Mouse (Mus musculus) midbrain, embryonic 11.5 days (tissue): ENCODE results near the gene Tpst2. TPM values are rescaled to one million over a fixed set of nuclear protein-coding genes. Genes with fewer than 3 reads are reported as not detected.

Source experiments
- ATAC-seq: fragments of 200-750 bp; cut with Nextera tagmentation; 2 replicates; pipeline ENCODE4 v1.8.0; 2017; ENCODE audit warnings: moderate TSS enrichment, moderate library complexity; ENCODE audit not compliant: low FRiP score
- DNase-seq: peaks from one replicate; pipeline ENCODE4 v3.0.0; 2015; ENCODE audit warnings: low spot score; ENCODE audit errors: missing footprints
- H3K27ac ChIP-seq: fragments of 300-500 bp; sonication (generic); 2 replicates; pipeline ENCODE4 v1.5.1; 2014; ENCODE audit warnings: low read depth, low read length
- H3K27me3 ChIP-seq: fragments of 300-500 bp; sonication (generic); 2 replicates; pipeline ENCODE4 v1.6.1; 2014; ENCODE audit warnings: mild to moderate bottlenecking, low read length, moderate library complexity, mixed read lengths; ENCODE audit not compliant: control insufficient read depth, insufficient read depth
- H3K36me3 ChIP-seq: fragments of 300-500 bp; sonication (generic); 2 replicates; pipeline ENCODE4 v1.6.1; 2014; ENCODE audit warnings: mild to moderate bottlenecking, low read length, moderate library complexity, mixed read lengths; ENCODE audit not compliant: control insufficient read depth, insufficient read depth
- H3K4me1 ChIP-seq: fragments of 300-500 bp; sonication (generic); 2 replicates; pipeline ENCODE4 v1.6.1; 2014; ENCODE audit warnings: low read length; ENCODE audit not compliant: control insufficient read depth, insufficient read depth
- H3K4me2 ChIP-seq: fragments of 300-500 bp; sonication (generic); 2 replicates; pipeline ENCODE4 v1.6.1; 2014; ENCODE audit warnings: mild to moderate bottlenecking, moderate library complexity
- H3K4me3 ChIP-seq: fragments of 300-500 bp; sonication (generic); 2 replicates; pipeline ENCODE4 v1.5.1; 2014; ENCODE audit warnings: low read depth, low read length
- H3K9ac ChIP-seq: fragments of 300-500 bp; sonication (generic); 2 replicates; pipeline ENCODE4 v1.6.1; 2014; ENCODE audit warnings: low read length
- H3K9me3 ChIP-seq: fragments of 300-500 bp; sonication (generic); 2 replicates; pipeline ENCODE4 v1.6.1; 2016; ENCODE audit warnings: low read length; ENCODE audit not compliant: control insufficient read depth
- WGBS: fragments of 180-500 bp; shearing (Covaris S2); extraction: QIAGEN DNeasy Blood & Tissue Kit; methylation state at CpG from one replicate; pipeline ENCODE4 v1.1.7; 2014; 5-methylcytosine and 5-hydroxymethylcytosine counted together
- polyA plus RNA-seq: library from polyadenylated mRNA; unstranded; fragments of >200 nt; fragmentation: Nextera tagmentation; extraction: Ambion mirVana; gene quantifications from 2 replicates; pipeline ENCODE4 v1.2.1, GENCODE M21; 2014

The Tpst2 gene
- polyA plus RNA-seq, 1 experiment from 2014 or later = 33.5 TPM

DNA sequence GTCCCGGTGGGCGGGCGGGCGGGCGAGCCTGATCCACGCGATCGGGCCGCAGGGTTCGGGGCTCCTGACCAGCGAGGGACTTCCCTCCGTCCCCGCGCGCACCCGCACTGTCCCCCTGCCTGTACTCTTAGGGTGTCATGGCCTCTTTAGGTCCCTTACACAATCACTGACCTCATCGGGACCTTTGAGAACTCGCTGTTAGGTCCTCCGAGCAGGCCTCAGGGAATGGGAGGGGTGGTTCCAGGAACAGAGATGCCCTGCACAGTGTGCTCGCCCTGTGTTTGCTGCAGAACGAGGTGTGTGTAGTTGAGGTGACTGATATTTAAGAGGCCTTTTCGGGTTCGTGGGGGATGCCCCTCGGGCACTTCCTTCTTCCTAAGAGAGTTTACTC, 66.7 kb downstream of the Tpst2 start:
- DNase-seq (no peak), ATAC-seq (peak; percentile 77)
- peak overlapping the region; percentile 86 for H3K9ac ChIP-seq
- H3K4me2 ChIP-seq = peak overlapping the region; percentile 72
- H3K4me1 ChIP-seq = peaks cover 17% of the 10 kb centered on the region
- H3K27me3 ChIP-seq = no peaks in the 10 kb centered on the region
- H3K36me3 ChIP-seq = no peaks in the 10 kb centered on the region; the same call in 1 of the 2 replicates
- no peaks in the 10 kb centered on the region for H3K9me3 ChIP-seq
- peak overlapping the region; percentile 89 for H3K4me3 ChIP-seq
- H3K27ac ChIP-seq = peak overlapping the region; percentile 6; the same call in 1 of the 2 replicates
- under 1% methylated on average over 24 of the region's 24 CpGs for WGBS

DNA sequence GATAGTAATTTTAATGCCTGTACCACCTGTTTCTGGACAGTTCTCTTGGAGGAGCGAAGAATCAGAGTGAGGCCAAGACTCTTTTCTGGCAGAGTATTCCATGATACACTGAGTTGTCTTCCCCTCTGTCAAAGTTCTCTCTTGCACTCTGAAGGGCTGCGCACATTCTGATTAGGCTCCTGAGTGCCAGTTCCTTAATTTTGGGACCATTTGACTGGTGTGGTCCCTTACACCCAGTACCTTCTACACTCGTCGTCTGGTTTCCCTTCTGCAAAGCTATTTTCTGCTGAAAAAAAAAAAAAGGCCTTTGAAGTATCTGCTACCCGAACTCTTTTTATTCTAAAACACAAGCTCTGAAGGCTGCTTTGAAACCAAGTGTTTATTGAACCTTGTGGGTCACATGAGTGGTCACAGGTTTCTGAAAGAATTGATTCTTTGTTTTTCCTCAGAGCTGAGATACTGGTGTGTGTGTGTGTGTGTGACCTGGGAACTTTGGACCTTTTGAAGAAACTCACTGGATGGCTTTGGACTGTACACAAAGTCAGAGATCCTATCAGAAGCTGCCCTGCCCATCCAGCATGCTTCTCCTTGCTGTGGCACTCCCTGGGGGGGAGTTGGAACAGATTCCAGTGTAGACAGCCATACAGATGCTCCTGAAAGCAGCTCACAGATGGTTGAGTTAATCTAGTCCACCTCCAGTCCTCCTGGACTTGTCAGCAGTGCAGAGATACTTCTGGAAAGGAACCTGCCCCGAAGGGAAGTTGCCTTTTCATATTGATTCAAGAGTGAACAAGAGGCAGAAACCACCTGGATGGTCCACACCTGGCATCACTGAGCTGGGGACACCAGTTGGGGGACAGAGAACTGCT, 67.8 kb downstream of the Tpst2 start:
- no peak for ATAC-seq
- no peak overlapping the region for H3K27ac ChIP-seq
- peaks cover 17% of the 10 kb centered on the region for H3K4me1 ChIP-seq
- H3K9ac ChIP-seq = no peak overlapping the region
- no peaks in the 10 kb centered on the region for H3K27me3 ChIP-seq
- no peak overlapping the region for H3K4me3 ChIP-seq
- no peak overlapping the region for H3K4me2 ChIP-seq
- no peaks in the 10 kb centered on the region for H3K9me3 ChIP-seq
- H3K36me3 ChIP-seq = no peaks in the 10 kb centered on the region
- 86% methylated on average over 6 of the region's 6 CpGs for WGBS
- no peak for DNase-seq

DNA sequence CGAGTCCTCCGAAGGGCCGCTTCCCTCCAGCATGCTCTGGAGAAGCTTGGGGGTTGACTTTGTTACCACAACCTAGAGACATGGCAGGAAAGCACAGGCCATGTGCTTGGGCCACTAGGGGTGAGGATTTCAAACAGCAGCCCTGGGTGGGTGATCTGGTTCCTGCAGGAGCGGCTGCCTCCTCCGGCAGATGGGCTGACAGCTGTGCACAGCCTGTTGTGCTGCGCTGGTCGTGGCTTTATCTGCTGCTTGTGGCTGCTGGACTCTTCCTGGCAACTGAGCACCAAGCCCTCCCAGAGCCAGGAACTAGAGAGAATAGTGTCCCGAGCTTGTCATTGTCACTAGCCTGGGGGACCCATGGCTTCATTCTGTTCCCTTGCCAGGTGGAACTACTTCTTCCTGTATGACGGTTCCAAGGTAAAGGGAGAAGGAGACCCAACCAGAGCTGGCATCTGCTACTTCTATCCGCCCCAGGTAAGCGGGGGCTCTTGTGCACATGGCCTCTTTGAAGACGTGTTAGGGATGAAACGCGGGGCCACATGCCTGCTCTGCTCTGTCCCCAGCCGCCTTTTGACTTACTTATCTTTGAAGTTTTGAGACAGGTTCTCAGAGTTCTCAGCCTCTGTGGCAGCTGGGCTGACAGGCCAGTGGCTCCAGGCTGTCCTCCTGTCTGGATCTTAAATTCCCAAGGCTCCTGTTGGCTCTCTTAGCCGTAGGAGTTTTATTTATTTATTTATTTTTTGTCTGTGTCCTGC, 69.9 kb downstream of the Tpst2 start:
- no peak for ATAC-seq
- Histone ChIP-seq H3K4me2 (no peak overlapping the region), H3K36me3 (no peaks in the 10 kb centered on the region; the same call in 1 of the 2 replicates), H3K9ac (no peak overlapping the region), H3K27ac (no peak overlapping the region), H3K27me3 (no peaks in the 10 kb centered on the region), H3K4me1 (peaks cover 17% of the 10 kb centered on the region), H3K9me3 (no peaks in the 10 kb centered on the region), H3K4me3 (no peak overlapping the region)
- no peak for DNase-seq
- 89% methylated on average over 16 of the region's 16 CpGs for WGBS

DNA sequence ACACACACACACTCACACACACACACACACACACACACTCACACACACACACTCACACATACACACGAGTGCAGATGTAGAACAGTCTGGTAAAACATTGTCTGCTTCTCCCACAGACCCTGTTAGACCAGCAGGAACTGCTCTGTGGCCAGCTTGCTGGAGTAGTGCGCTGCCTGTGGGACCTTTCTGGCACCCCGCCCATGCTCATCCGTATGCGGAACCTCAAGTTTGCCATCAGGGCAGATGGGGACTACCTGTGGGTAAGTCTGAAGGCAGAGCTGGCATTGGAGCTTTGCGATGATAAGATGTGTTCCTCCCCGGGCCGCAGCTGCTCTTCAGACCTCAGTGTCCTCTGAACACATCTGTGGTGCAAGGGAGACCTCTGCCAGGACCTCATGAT, 72.7 kb downstream of the Tpst2 start:
- no peak for ATAC-seq

DNA sequence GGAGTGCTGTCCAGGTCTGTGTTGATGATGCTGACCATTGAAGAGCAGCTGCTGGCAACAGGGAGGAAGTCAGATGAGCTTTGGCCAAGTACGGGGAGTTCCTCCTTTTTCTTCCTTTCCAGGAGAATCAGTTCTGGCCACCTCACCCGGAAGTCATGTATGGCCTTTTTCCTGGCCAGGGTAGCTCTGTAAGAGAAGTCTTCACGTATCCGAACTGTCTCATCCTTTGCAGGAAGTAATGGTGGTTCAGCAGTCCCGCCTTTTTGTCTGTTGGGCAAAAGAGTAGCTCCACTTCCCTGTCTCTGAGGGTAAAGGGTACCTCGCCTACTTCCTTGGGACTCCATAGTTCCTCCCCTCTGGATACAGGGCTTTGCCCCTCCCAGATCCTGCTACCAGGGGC, 79.0 kb downstream of the Tpst2 start:
- no peak overlapping the region for H3K9ac ChIP-seq
- H3K9me3 ChIP-seq = no peaks in the 10 kb centered on the region
- ATAC-seq = no peak
- no peak overlapping the region for H3K4me3 ChIP-seq
- no peaks in the 10 kb centered on the region; the same call in 1 of the 2 replicates for H3K36me3 ChIP-seq
- H3K4me2 ChIP-seq = no peak overlapping the region
- DNase-seq = no peak
- no peak overlapping the region for H3K27ac ChIP-seq
- H3K27me3 ChIP-seq = no peaks in the 10 kb centered on the region
- no peaks in the 10 kb centered on the region for H3K4me1 ChIP-seq
- 88% methylated on average over 6 of the region's 6 CpGs for WGBS

More for the DNA sequence above, 72.7 kb downstream of the Tpst2 start:
- Histone ChIP-seq H3K4me1 (peaks cover 2% of the 10 kb centered on the region; the same call in 1 of the 2 replicates), H3K4me2 (no peak overlapping the region), H3K27me3 (no peaks in the 10 kb centered on the region), H3K9me3 (no peaks in the 10 kb centered on the region), H3K9ac (no peak overlapping the region), H3K27ac (no peak overlapping the region), H3K36me3 (no peaks in the 10 kb centered on the region; the same call in none of the 2 replicates), H3K4me3 (no peak overlapping the region)
- no peak for DNase-seq
- 93% methylated on average over 8 of the region's 8 CpGs for WGBS

DNA sequence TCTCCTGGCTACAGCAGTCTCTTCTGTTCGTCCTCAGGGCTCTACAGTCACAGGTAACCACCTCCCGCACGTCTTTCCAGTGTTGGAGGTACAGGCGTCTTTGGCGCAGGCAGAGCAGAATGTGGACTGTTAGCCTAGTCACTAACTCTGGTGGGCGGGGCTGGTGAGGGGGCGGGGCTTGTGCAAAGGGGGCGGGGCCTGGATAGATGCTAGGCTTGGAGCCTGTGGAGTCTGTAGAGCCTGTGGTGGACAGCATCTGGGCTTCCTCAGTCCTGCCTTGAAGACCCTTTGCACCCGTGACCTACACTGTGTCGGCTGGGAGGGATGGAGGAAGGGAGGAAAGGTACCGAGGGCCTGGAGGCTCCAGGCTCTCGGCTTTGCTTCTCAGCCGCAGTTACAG, 79.4 kb downstream of the Tpst2 start, which contains the start of gene Gm6583:
Gene Gm6583 (minus strand): TSS at position 124 of the 400 bp plus-strand sequence.
- WGBS = 71% methylated on average over 12 of the region's 13 CpGs
- H3K36me3 ChIP-seq = no peaks in the 10 kb centered on the region; the same call in 1 of the 2 replicates
- ATAC-seq = no peak
- H3K27me3 ChIP-seq = no peaks in the 10 kb centered on the region
- no peak within 1 kb of the TSS for H3K9ac ChIP-seq
- no peak within 1 kb of the TSS for H3K4me3 ChIP-seq
- no peaks in the 10 kb centered on the region for H3K9me3 ChIP-seq
- H3K27ac ChIP-seq = no peak within 1 kb of the TSS
- H3K4me1 ChIP-seq = no peaks in the 10 kb centered on the region
- DNase-seq = no peak
- no peak within 1 kb of the TSS for H3K4me2 ChIP-seq

DNA sequence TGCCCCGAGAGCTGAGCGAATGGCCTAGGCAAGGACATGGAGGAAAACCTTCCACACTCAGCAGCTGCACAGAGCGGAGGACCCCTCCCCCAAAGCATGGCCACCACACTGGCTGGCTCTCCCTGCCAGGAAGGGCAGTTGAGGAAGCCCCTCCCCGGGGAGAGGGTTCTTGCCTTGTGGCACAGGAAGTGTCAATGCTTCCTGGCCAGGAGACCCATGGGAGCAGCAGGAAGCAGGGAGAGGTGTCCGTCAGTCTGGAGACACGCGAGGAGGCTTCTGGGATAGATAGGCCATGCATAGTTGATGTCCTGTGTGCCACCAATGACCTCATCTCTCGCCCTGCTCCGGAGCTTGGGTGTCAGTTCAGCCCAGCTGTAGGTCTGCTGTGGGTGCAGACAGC, 79.8 kb downstream of the Tpst2 start:
- no peak overlapping the region for H3K4me2 ChIP-seq
- DNase-seq (no peak), ATAC-seq (no peak)
- no peaks in the 10 kb centered on the region for H3K4me1 ChIP-seq
- no peak overlapping the region for H3K27ac ChIP-seq
- H3K36me3 ChIP-seq = no peaks in the 10 kb centered on the region; the same call in 1 of the 2 replicates
- no peak overlapping the region for H3K9ac ChIP-seq
- no peaks in the 10 kb centered on the region for H3K27me3 ChIP-seq
- H3K9me3 ChIP-seq = no peaks in the 10 kb centered on the region
- WGBS = 93% methylated on average over 9 of the region's 9 CpGs
- H3K4me3 ChIP-seq = no peak overlapping the region

DNA sequence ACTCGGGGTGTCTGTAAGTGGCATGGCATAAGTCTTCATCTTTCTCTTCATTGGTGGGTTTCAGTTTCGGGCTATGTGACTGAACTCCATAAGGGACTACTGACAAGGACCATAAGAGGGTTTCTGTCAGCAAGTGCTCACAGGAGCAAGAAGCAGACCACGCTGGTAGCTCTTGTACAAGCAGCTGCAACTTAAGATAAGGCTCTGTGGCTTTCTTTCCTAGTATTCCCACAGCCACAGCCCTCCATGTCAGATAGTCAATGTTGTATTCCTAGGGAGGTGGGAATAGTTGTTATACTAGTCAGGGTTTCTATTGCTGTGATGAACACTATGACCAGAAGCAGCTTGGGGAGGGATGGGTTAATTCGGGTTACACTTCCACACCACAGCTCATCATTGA, 83.0 kb downstream of the Tpst2 start:
- no peaks in the 10 kb centered on the region for H3K27me3 ChIP-seq
- H3K9ac ChIP-seq = no peak overlapping the region
- WGBS = 90% methylated on average over 4 of the region's 4 CpGs
- no peak overlapping the region for H3K27ac ChIP-seq
- H3K36me3 ChIP-seq = no peaks in the 10 kb centered on the region; the same call in 1 of the 2 replicates
- H3K9me3 ChIP-seq = no peaks in the 10 kb centered on the region
- H3K4me1 ChIP-seq = no peaks in the 10 kb centered on the region
- H3K4me2 ChIP-seq = no peak overlapping the region
- DNase-seq (no peak), ATAC-seq (no peak)
- no peak overlapping the region for H3K4me3 ChIP-seq

DNA sequence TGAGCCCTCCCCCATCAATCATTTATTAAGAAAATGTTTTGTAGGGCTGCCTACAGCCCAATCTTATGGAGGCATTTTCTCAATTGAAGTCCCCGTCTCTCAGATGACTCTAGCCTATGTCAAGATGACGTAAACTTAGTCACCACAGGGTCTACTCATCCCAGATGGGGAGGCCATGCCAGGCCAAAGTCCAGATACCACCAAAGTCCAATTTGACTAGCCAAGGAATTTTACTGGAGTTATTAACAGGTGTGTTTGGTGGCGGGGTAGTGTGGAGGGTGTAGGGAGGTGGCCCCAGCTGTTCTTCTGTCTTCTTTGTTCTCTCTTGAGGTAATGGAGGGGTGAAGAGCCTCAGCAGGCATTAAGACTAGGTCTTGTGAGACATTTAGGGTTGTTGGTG, 83.6 kb downstream of the Tpst2 start:
- WGBS = 93% methylated on average over 3 of the region's 3 CpGs

More for the DNA sequence above, 83.6 kb downstream of the Tpst2 start:
- ATAC-seq = no peak
- no peaks in the 10 kb centered on the region for H3K4me1 ChIP-seq
- H3K4me3 ChIP-seq = no peak overlapping the region
- H3K4me2 ChIP-seq = no peak overlapping the region
- H3K9me3 ChIP-seq = no peaks in the 10 kb centered on the region
- no peak overlapping the region for H3K9ac ChIP-seq
- peaks cover 2% of the 10 kb centered on the region; the same call in 1 of the 2 replicates for H3K36me3 ChIP-seq
- H3K27ac ChIP-seq = no peak overlapping the region
- no peak for DNase-seq
- no peaks in the 10 kb centered on the region for H3K27me3 ChIP-seq
